ENCODE assay signal across 15 mouse cellular contexts in genomic region chr2:157821259-157821658, GRCm38 (mm10).
DNase-seq lines count a peak whose midpoint lies in the region; ATAC-seq lines count a peak whose summit lies in the region.
"Had no signal": no experiment of that assay in that cellular context is flagged by ENCODE, and none has a peak within 500 bp of the region (broad histone marks: within the 10 kb centered on the region; RNA-seq: fewer than 3 reads in every experiment).

No protein-coding gene starts in this region.

- no peak overlapping the region for H3K9ac ChIP-seq in hindbrain, embryonic 14.5 days
- no peak overlapping the region for H3K9ac ChIP-seq in embryonic facial prominence, embryonic 14.5 days (ENCODE audit: low read depth, low read length)
- H3K9ac ChIP-seq in forebrain, embryonic 15.5 days (replicated peaks): no peak overlapping the region
- no peak overlapping the region for H3K9ac ChIP-seq in midbrain, embryonic 16.5 days (ENCODE audit: low read depth, low read length)
- H3K9ac ChIP-seq: heart, embryonic 15.5 days; limb, embryonic 12.5 days; liver, postnatal 0 days had no signal

- peaks cover 12% of the 10 kb centered on the region for H3K36me3 ChIP-seq in hindbrain, embryonic 14.5 days (replicated peaks; ENCODE audit: control insufficient read depth, insufficient read depth)
- H3K36me3 ChIP-seq in hindbrain, embryonic 10.5 days: peaks cover 58% of the 10 kb centered on the region
- peaks cover 21% of the 10 kb centered on the region for H3K36me3 ChIP-seq in embryonic facial prominence, embryonic 14.5 days (ENCODE audit: control insufficient read depth, insufficient read depth, low read length)
- peaks cover 4% of the 10 kb centered on the region; the same call in 1 of the 2 replicates for H3K36me3 ChIP-seq in forebrain, embryonic 15.5 days
- H3K36me3 ChIP-seq in midbrain, embryonic 16.5 days (ENCODE audit: control insufficient read depth, insufficient read depth, low read length): no peaks in the 10 kb centered on the region; the same call in 1 of the 2 replicates
- H3K36me3 ChIP-seq: heart, embryonic 15.5 days had no signal

- H3K4me2 ChIP-seq in hindbrain, embryonic 14.5 days (replicated peaks): no peak overlapping the region
- H3K4me2 ChIP-seq in embryonic facial prominence, embryonic 14.5 days (ENCODE audit: low read depth, low read length): no peak overlapping the region
- no peak overlapping the region for H3K4me2 ChIP-seq in forebrain, embryonic 15.5 days (replicated peaks)
- H3K4me2 ChIP-seq in midbrain, embryonic 16.5 days (ENCODE audit: low read length): no peak overlapping the region
- H3K4me2 ChIP-seq: heart, embryonic 15.5 days; limb, embryonic 12.5 days had no signal

- WGBS in hindbrain, embryonic 14.5 days: 34% methylated on average over 4 of the region's 4 CpGs
- WGBS in hindbrain, embryonic 10.5 days: 66% methylated on average over 4 of the region's 4 CpGs
- 55% methylated on average over 4 of the region's 4 CpGs for WGBS in embryonic facial prominence, embryonic 14.5 days
- 38% methylated on average over 4 of the region's 4 CpGs for WGBS in forebrain, embryonic 15.5 days
- WGBS in midbrain, embryonic 16.5 days: 25% methylated on average over 4 of the region's 4 CpGs

- no peak overlapping the region for H3K4me3 ChIP-seq in hindbrain, embryonic 14.5 days (replicated peaks; ENCODE audit: low read length)
- H3K4me3 ChIP-seq in hindbrain, embryonic 10.5 days: no peak overlapping the region
- no peak overlapping the region for H3K4me3 ChIP-seq in embryonic facial prominence, embryonic 14.5 days (ENCODE audit: low read depth, low read length)
- H3K4me3 ChIP-seq in forebrain, embryonic 15.5 days: no peak overlapping the region
- no peak overlapping the region for H3K4me3 ChIP-seq in midbrain, embryonic 16.5 days (ENCODE audit: low read depth, low read length)
- H3K4me3 ChIP-seq: heart, embryonic 15.5 days; limb, embryonic 12.5 days had no signal

- no peaks in the 10 kb centered on the region for H3K27me3 ChIP-seq in hindbrain, embryonic 14.5 days (ENCODE audit: control insufficient read depth, insufficient read depth, low read length)
- H3K27me3 ChIP-seq in hindbrain, embryonic 10.5 days (ENCODE audit: insufficient read depth, poor library complexity, severe bottlenecking): no peaks in the 10 kb centered on the region
- no peaks in the 10 kb centered on the region for H3K27me3 ChIP-seq in embryonic facial prominence, embryonic 14.5 days (replicated peaks; ENCODE audit: control insufficient read depth, insufficient read depth, low read length)
- H3K27me3 ChIP-seq in forebrain, embryonic 15.5 days: no peaks in the 10 kb centered on the region
- no peaks in the 10 kb centered on the region for H3K27me3 ChIP-seq in midbrain, embryonic 16.5 days (ENCODE audit: control insufficient read depth, insufficient read depth, low read depth, low read length)
- H3K27me3 ChIP-seq: heart, embryonic 15.5 days; limb, embryonic 12.5 days had no signal

- H3K9me3 ChIP-seq in hindbrain, embryonic 14.5 days (ENCODE audit: control insufficient read depth, low read length): no peaks in the 10 kb centered on the region
- no peaks in the 10 kb centered on the region for H3K9me3 ChIP-seq in hindbrain, embryonic 10.5 days
- no peaks in the 10 kb centered on the region for H3K9me3 ChIP-seq in embryonic facial prominence, embryonic 14.5 days (ENCODE audit: control insufficient read depth, low read length)
- no peaks in the 10 kb centered on the region for H3K9me3 ChIP-seq in forebrain, embryonic 15.5 days
- no peaks in the 10 kb centered on the region for H3K9me3 ChIP-seq in midbrain, embryonic 16.5 days (replicated peaks; ENCODE audit: control insufficient read depth, low read length, poor library complexity, severe bottlenecking)
- H3K9me3 ChIP-seq: heart, embryonic 15.5 days; limb, embryonic 12.5 days had no signal

- no peak for DNase-seq in hindbrain, embryonic 14.5 days (ENCODE audit: low spot score)
- DNase-seq in hindbrain, embryonic 10.5 days (ENCODE audit: low spot score): no peak
- DNase-seq in embryonic facial prominence, embryonic 14.5 days (ENCODE audit: low spot score): peak; percentile 56
- DNase-seq in lung, postnatal 4 days: no peak
- DNase-seq in urinary bladder, adult 18-20 months (ENCODE audit: low spot score in 2 of 2): no peak
- DNase-seq: adrenal gland, adult 8-10 months; cerebellum, adult 8-10 months; liver, postnatal 0 days; lung, postnatal 36 days; right cerebral cortex, postnatal 14 days had no signal

- no peak for ATAC-seq in hindbrain, embryonic 14.5 days (ENCODE audit: low FRiP score)
- no peak for ATAC-seq in embryonic facial prominence, embryonic 14.5 days (ENCODE audit: low read depth)
- ATAC-seq in forebrain, embryonic 15.5 days (replicated peaks): no peak; the same call in 1 of the 2 replicates
- ATAC-seq in midbrain, embryonic 16.5 days: no peak
- ATAC-seq: inflammation-experienced regulatory T-cells, adult 6 months; liver, postnatal 0 days had no signal

- no peaks in the 10 kb centered on the region for H3K4me1 ChIP-seq in hindbrain, embryonic 14.5 days (replicated peaks; ENCODE audit: control insufficient read depth, insufficient read depth, low read length)
- H3K4me1 ChIP-seq in hindbrain, embryonic 10.5 days (replicated peaks): peaks cover 23% of the 10 kb centered on the region
- no peaks in the 10 kb centered on the region for H3K4me1 ChIP-seq in embryonic facial prominence, embryonic 14.5 days (ENCODE audit: control insufficient read depth, insufficient read depth, low read length)
- H3K4me1 ChIP-seq in forebrain, embryonic 15.5 days: peaks cover 8% of the 10 kb centered on the region; the same call in 1 of the 2 replicates
- peaks cover 20% of the 10 kb centered on the region; the same call in 1 of the 2 replicates for H3K4me1 ChIP-seq in midbrain, embryonic 16.5 days (ENCODE audit: control insufficient read depth, insufficient read depth, low read length)

- H3K27ac ChIP-seq in hindbrain, embryonic 14.5 days: peak overlapping the region; percentile 52
- no peak overlapping the region for H3K27ac ChIP-seq in hindbrain, embryonic 10.5 days
- peak overlapping the region; percentile 33; the same call in 1 of the 2 replicates for H3K27ac ChIP-seq in embryonic facial prominence, embryonic 14.5 days (replicated peaks; ENCODE audit: low read depth, low read length)
- H3K27ac ChIP-seq in forebrain, embryonic 15.5 days (replicated peaks): peak overlapping the region; percentile 35
- H3K27ac ChIP-seq in midbrain, embryonic 16.5 days (ENCODE audit: low read length): peak overlapping the region; percentile 9
- H3K27ac ChIP-seq: heart, embryonic 15.5 days; limb, embryonic 12.5 days had no signal
